Mouse (Mus musculus): ENCODE measurements at regions not wholly inside any gene's neighbourhood (a gene's known extent, or its start where the extent isn't known, plus 50 kb on each side); places are given as distances from the start of the nearest gene placed in this dataset.

- TF ChIP-seq CTCF (IDR thresholded peaks at IDR 0.05; ENCODE audit: borderline replicate concordance, extremely low read depth, insufficient read depth, insufficient read length) (no peak), POLR2A (IDR thresholded peaks at IDR 0.05; ENCODE audit: borderline replicate concordance, extremely low read depth, insufficient read depth, insufficient read length, poor library complexity, severe bottlenecking) (no peak)
Observed at GRCm38 (mm10) chr1:161693768-161694160, 94.5 kb downstream of the Fasl start.

Data from brain, embryonic 14.5 days (tissue).